Mouse (Mus musculus) gastrocnemius, adult 8-10 months (tissue): Measurements from ENCODE around the gene Vmn1r61. TPM values are rescaled to one million over a fixed set of nuclear protein-coding genes. Genes with fewer than 3 reads are reported as not detected.

Source experiments
- DNase-seq, 2 experiments: peaks; one replicate each; pipeline ENCODE4 v3.0.0; 2022; ENCODE audit warnings: low spot score in 2 of 2
- total RNA-seq, 4 experiments: library from RNA; stranded (reverse); gene quantifications; 2 replicates each; pipeline ENCODE4 v1.2.4; 2022

Vmn1r61 gene
- not detected for total RNA-seq

DNA sequence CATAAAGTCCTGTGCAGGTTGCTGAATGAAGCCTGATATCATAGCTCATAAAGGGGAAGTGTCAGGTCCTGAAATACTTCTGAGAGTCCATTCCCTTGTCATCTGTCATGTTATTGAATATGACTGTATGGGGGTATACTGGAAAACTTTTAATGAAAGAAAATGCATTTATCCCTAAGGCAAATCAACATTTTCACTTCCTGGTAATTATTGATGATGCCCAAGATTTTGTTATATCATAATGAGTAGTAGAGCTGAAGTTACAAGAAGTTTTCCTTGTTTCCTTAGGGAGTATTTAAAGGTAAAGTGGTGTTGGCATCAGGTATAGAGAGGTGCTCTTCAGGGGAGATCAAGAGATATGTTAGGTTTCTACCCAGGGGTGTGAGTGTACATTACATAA lies at the start of gene Vmn1r61:
TSS of gene Vmn1r61 (minus strand) at position 101 of the 400 bp plus-strand sequence.
- DNase-seq = no peak

Other genes with a start within 250 kb of the Vmn1r61 start
- gene Vmn1r58, start 199.9 kb downstream of the Vmn1r61 start, total RNA-seq = not detected
- not detected for gene Vmn1r59, start 156.5 kb downstream of the Vmn1r61 start, total RNA-seq
- gene Vmn2r28, start 119.3 kb downstream of the Vmn1r61 start, total RNA-seq = not detected
- gene Vmn1r60, start 66.0 kb downstream of the Vmn1r61 start, total RNA-seq = not detected
- gene Vmn1r62, start 60.3 kb upstream of the Vmn1r61 start, total RNA-seq = not detected
- not detected for gene Vmn1r63, start 192.2 kb upstream of the Vmn1r61 start, total RNA-seq